Mouse (Mus musculus) splenic B cell, adult 2 months (primary cell): ENCODE measurements at regions not wholly inside any gene's neighbourhood (a gene's known extent, or its start where the extent isn't known, plus 50 kb on each side); places are given as distances from the start of the nearest gene placed in this dataset.

Experiments used
- DNase-seq: peaks from one replicate; pipeline ENCODE4 v3.0.0-alpha.2; 2011; ENCODE audit warnings: low read depth, low spot score
- H3K27me3 ChIP-seq: 2 replicates; pipeline ENCODE4 v1.6.1; 2012; ENCODE audit warnings: mild to moderate bottlenecking, low read length, moderate library complexity, mixed read lengths; ENCODE audit not compliant: control insufficient read depth, poor library complexity, insufficient read depth, severe bottlenecking
- H3K36me3 ChIP-seq: 2 replicates; pipeline ENCODE4 v1.6.1; 2012; ENCODE audit warnings: mild to moderate bottlenecking, low read length, moderate library complexity, mixed read lengths; ENCODE audit not compliant: control insufficient read depth, poor library complexity, insufficient read depth, severe bottlenecking

- no peak for DNase-seq
- H3K27me3 ChIP-seq = no peaks in the 10 kb centered on the region
- no peaks in the 10 kb centered on the region for H3K36me3 ChIP-seq
Measured at GRCm38 (mm10) chr14:72091579-72091978, 400.1 kb downstream of the Gm9195 start.

DNA sequence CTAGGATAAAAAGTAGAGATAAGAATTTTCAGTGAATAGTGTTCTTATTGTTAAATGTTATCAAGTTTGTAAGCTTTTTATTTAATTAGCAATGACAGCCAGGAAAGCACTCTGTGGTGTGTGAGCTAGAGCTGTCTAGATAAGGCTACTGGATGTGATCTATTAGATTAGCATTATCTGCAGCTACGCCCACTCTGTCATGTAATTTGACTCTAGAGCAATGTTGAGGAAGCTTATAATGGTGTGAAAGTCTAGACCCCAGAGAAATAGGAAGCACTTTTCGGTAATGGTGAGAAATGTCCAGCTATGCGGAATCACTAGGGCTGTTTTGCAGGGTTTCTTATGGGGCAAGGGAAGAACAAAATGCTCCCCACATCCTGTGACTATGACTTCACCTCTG lies 410.2 kb downstream of the Gm9195 start:
- no peak for DNase-seq
- H3K36me3 ChIP-seq = no peaks in the 10 kb centered on the region

DNA sequence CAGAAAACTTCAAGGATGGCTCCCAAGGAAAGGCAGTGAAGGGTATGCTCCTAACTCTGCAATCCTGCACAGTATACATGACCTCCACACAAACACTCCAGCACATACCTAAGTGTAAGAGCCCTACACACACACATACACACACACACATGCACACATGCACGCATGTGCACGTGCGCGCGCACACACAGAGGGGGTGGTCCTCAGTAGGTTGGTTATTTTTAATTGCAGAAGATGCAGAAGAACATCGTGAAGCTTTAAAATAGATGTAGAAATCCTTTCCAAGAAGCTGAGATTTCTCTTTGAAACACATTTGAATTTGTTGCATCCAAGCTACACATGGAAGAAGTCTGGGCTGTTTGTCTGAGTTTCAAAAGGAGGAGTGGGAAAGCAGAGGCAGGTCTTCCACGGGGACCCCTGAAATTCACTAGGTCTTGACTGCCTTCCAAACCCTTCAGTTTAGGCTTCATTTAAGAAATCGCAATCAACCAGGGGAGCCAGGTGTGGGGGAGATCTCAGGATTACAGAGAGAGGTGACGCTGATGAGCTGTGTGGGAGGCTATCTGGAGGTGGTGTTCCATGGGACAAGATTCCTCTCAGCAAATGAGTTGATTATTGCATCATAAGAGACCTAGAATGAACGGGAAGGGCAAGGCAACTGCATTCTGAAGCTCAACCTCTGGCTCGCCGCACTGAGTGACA lies 427.4 kb downstream of the Gm9195 start:
- Histone ChIP-seq H3K27me3 (no peaks in the 10 kb centered on the region), H3K36me3 (no peaks in the 10 kb centered on the region)
- DNase-seq = no peak

More for the DNA sequence above, 410.2 kb downstream of the Gm9195 start:
- no peaks in the 10 kb centered on the region for H3K27me3 ChIP-seq

- no peaks in the 10 kb centered on the region for H3K36me3 ChIP-seq
- H3K27me3 ChIP-seq = no peaks in the 10 kb centered on the region
- no peak for DNase-seq
Measured at GRCm38 (mm10) chr14:72042881-72043236, 448.8 kb downstream of the Gm9195 start.

DNA sequence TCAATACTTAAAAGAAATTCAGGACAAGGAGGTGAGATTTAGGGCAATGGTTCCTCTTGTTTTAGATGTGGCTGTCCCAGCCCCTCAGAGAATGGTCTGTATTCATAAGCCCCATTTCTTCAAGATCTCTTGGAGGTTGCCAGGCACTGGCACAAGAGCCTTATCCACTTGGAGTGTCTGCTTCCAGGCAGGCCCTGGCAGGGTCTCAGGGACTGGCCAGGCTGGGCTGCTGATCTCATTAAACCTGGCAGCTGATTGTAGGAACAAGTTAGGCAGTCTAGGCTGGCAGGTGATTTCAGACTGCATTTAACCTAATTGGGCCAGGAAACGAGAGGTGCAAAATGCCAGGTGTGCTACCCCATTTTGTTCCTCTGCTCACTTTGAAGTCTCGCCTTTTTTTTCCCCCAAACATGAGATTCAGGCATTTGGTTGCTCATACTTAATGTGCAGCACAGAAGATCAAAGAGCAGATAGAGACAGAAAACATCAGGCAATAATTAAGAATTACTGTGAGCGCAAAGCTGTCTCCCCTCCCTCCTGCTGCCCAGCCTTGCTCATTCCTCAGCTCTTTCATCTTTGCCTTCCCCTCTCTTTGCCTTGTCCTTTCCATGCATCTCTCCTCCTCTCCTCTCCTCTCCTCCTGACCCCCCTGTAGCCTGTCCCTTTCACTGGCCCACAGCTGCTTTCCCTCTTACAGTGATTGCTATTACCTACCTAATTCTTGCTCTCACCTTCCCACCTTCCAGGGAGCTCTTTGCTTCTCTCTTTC lies 449.3 kb downstream of the Gm9195 start:
- H3K36me3 ChIP-seq = no peaks in the 10 kb centered on the region

GRCm38 (mm10) chr14:72030396-72030795 lies 461.2 kb downstream of the Gm9195 start:
- no peak for DNase-seq
- no peaks in the 10 kb centered on the region for H3K27me3 ChIP-seq
- H3K36me3 ChIP-seq = no peaks in the 10 kb centered on the region

More for the DNA sequence above, 449.3 kb downstream of the Gm9195 start:
- H3K27me3 ChIP-seq = no peaks in the 10 kb centered on the region
- no peak for DNase-seq

DNA sequence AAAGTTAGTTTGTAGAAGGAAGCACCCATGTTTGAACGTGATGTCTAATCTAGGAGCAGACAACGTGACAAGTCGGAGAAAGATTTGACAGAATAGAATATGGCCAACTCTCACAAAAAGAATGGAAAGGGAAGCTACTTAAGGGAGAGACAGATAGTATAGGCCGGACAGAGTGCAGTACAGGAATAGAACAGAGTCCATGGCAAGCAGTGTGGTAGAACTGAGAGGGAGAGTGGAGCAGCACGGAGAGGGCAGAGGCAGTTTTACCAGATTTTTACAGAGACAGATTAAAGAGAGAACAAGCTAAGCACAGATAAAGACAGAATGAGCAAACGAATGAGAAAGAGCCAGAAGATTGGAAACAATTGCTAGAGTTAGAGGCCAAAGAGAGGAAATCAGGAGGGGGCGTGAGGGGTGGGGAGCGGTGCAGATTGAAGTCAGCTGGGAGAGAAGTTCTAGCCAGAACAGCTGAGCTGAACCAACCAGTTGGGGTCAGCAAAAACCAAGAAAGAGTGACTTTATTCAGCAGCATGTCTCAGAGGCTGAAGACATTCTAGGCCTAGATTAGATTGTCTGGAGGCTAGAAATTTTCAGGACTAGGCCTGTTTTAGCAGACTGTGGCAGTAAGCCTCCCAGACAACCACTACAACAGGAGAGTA lies 464.1 kb downstream of the Gm9195 start:
- no peaks in the 10 kb centered on the region for H3K36me3 ChIP-seq
- no peak for DNase-seq
- H3K27me3 ChIP-seq = no peaks in the 10 kb centered on the region

- Histone ChIP-seq H3K36me3 (no peaks in the 10 kb centered on the region), H3K27me3 (no peaks in the 10 kb centered on the region)
- no peak for DNase-seq
Measured at GRCm38 (mm10) chr14:72004371-72004770, 487.3 kb downstream of the Gm9195 start.

DNA sequence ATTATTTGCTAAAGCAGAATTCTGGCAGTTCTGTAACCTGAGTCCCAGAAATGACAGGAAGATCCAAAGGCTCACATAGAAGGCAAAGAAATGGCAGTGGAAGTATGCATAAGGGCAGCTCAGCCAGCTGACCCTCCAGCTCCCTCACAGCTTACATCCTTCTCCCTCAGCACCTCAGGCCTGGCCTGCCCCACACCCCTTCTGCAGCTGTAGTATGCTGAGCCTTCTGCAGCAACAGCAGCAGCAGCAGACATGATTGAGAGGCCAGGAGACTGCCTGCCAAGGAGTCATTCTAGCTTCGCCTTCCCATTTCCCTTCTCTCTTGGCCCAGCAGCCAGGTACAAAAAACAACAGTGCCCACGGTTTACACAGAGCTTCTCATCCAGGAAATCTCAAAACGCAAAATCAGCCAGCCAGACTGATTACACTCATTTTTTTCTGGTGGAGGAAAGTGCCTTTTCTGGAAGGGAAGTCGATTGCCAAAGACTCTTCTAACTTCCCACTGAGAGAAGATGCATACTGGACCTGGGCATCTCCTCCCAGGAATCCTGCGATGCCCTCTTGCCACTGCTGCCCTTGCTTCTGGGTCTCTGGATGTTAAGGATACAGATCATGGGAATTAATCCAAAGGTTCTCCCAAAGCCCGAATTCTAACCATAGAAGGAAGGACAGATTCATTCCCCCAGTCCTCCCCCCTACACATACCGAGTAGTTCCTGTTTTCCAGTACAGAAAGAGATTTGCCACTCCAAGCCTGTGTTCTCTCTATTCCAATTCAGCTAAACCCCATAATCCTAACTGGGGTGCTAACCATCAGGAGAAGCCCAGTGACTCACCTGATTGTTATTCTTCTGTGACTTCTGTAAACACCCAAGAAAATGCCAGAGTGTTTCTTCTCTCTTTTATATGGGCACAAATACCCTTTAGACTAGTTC lies 489.2 kb downstream of the Gm9195 start:
- H3K36me3 ChIP-seq = no peaks in the 10 kb centered on the region
- H3K27me3 ChIP-seq = no peaks in the 10 kb centered on the region
- DNase-seq = no peak

- no peak for DNase-seq
- no peaks in the 10 kb centered on the region for H3K27me3 ChIP-seq
- no peaks in the 10 kb centered on the region for H3K36me3 ChIP-seq
Measured at GRCm38 (mm10) chr14:71973016-71973415, 518.6 kb downstream of the Gm9195 start.

- Histone ChIP-seq H3K27me3 (no peaks in the 10 kb centered on the region), H3K36me3 (no peaks in the 10 kb centered on the region)
- no peak for DNase-seq
Measured at GRCm38 (mm10) chr14:71972521-71972920, 519.1 kb downstream of the Gm9195 start.

DNA sequence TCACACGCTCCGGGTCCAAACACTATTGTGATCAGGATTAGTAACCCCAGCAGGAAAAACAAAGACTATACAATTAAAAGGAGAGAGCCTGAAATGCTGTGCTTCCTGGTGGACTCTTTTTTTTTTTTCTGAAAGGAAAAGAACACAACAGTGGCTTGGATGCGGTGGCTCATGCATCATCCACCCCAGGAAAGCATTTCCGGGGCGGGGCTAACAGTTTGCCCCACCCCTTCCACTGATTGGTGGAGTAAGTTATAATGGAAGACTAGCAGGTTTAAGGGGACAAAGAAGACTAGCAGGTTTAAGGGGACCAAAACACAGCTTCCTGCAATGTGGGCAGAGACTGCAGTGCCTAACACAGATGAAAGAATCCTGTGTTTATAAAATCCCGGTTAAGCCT lies 524.0 kb downstream of the Gm9195 start:
- DNase-seq = no peak
- Histone ChIP-seq H3K27me3 (no peaks in the 10 kb centered on the region), H3K36me3 (no peaks in the 10 kb centered on the region)

- Histone ChIP-seq H3K27me3 (no peaks in the 10 kb centered on the region), H3K36me3 (no peaks in the 10 kb centered on the region)
- DNase-seq = no peak
Measured at GRCm38 (mm10) chr14:71963389-71964169, 528.1 kb downstream of the Gm9195 start.

GRCm38 (mm10) chr14:71948701-71949100 lies 542.9 kb downstream of the Gm9195 start:
- no peak for DNase-seq
- Histone ChIP-seq H3K36me3 (no peaks in the 10 kb centered on the region), H3K27me3 (no peaks in the 10 kb centered on the region)
